Mouse (Mus musculus): ENCODE results near the gene Tnf.

DNA sequence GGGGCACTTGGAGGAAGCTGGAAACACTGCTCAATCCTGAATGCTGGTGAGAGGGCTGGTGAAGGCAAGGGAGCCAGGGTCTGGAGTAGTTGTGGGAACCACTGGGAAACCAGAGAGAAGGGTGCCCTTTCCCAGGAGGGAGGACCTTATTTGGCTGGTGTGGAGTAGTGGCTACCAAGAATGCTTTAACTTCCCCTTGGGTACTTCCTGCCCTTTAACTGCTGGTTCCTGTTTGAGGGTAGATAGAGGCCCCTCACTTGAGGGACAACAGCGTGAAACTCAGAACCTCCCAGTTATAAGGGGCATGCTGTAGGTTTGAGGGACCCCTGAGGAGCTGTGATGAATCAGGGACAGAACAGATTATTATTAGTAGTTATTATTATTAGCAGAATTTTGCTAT, 12.6 kb downstream of the Tnf start:
- TF ChIP-seq POLR2A (IDR thresholded peaks at IDR 0.05; ENCODE audit: borderline replicate concordance, control insufficient read depth, low read depth, low read length) = no peak
- no peak for TF ChIP-seq CTCF (IDR thresholded peaks at IDR 0.05; ENCODE audit: control insufficient read depth, insufficient read depth, low read length)
